Mouse (Mus musculus) embryonic facial prominence, embryonic 14.5 days (tissue): Measurements from ENCODE around the gene Kirrel. TPM values are rescaled to one million over a fixed set of nuclear protein-coding genes. Genes with fewer than 3 reads are reported as not detected.

Experiments used
- ATAC-seq: fragments of 200-750 bp; cut with Nextera tagmentation; 2 replicates; pipeline ENCODE4 v1.8.0; 2017; ENCODE audit warnings: low read depth, moderate number of reproducible peaks, moderate TSS enrichment
- DNase-seq: peaks from one replicate; pipeline ENCODE4 v3.0.0-alpha.2; 2015; ENCODE audit warnings: low spot score
- H3K27ac ChIP-seq: fragments of 300-500 bp; sonication (generic); replicated peaks from 2 replicates; pipeline ENCODE4 v1.5.1; 2014; ENCODE audit warnings: low read depth, mild to moderate bottlenecking, low read length, moderate library complexity
- H3K27me3 ChIP-seq: fragments of 300-500 bp; sonication (generic); replicated peaks from 2 replicates; pipeline ENCODE4 v1.6.1; 2014; ENCODE audit warnings: low read length; ENCODE audit not compliant: control insufficient read depth, insufficient read depth
- H3K36me3 ChIP-seq: fragments of 300-500 bp; sonication (generic); 2 replicates; pipeline ENCODE4 v1.6.1; 2014; ENCODE audit warnings: low read length, mixed read lengths; ENCODE audit not compliant: control insufficient read depth, insufficient read depth
- H3K4me1 ChIP-seq: fragments of 300-500 bp; sonication (generic); 2 replicates; pipeline ENCODE4 v1.6.1; 2014; ENCODE audit warnings: antibody characterized with exemption, low read length; ENCODE audit not compliant: control insufficient read depth, insufficient read depth
- H3K4me2 ChIP-seq: fragments of 300-500 bp; sonication (generic); 2 replicates; pipeline ENCODE4 v1.6.1; 2014; ENCODE audit warnings: low read depth, mild to moderate bottlenecking, low read length, moderate library complexity, mixed read lengths
- H3K4me3 ChIP-seq: fragments of 300-500 bp; sonication (generic); 2 replicates; pipeline ENCODE4 v1.5.1; 2014; ENCODE audit warnings: low read depth, mild to moderate bottlenecking, low read length
- H3K9ac ChIP-seq: fragments of 300-500 bp; sonication (generic); 2 replicates; pipeline ENCODE4 v1.6.1; 2014; ENCODE audit warnings: low read depth, mild to moderate bottlenecking, low read length, moderate library complexity, mixed read lengths
- H3K9me3 ChIP-seq: fragments of 300-500 bp; sonication (generic); 2 replicates; pipeline ENCODE4 v1.6.1; 2016; ENCODE audit warnings: low read length; ENCODE audit not compliant: control insufficient read depth
- WGBS: fragments of 180-500 bp; shearing (Covaris S2); extraction: QIAGEN DNeasy Blood & Tissue Kit; methylation state at CpG from one replicate; pipeline ENCODE4 v1.1.7; 2014; 5-methylcytosine and 5-hydroxymethylcytosine counted together
- polyA plus RNA-seq: library from polyadenylated mRNA; unstranded; fragments of >200 nt; fragmentation: Nextera tagmentation; extraction: Ambion mirVana; gene quantifications from 2 replicates; pipeline ENCODE4 v1.2.1, GENCODE M21; 2014

Gene Kirrel
- polyA plus RNA-seq, 1 experiment from 2014 or later, result 12.8 TPM

- Histone ChIP-seq H3K27me3 (no peaks in the 10 kb centered on the region), H3K36me3 (no peaks in the 10 kb centered on the region), H3K4me3 (peak overlapping the region; percentile 79), H3K4me2 (peak overlapping the region; percentile 91), H3K9me3 (no peaks in the 10 kb centered on the region), H3K9ac (peak overlapping the region; percentile 85), H3K4me1 (peaks cover 41% of the 10 kb centered on the region), H3K27ac (peak overlapping the region; percentile 93)
- ATAC-seq (peak; percentile 15; the same call in 1 of the 2 replicates), DNase-seq (peak; percentile 87)
- WGBS, result 3% methylated on average over 14 of the region's 15 CpGs
These were observed 2.0 kb downstream of the Kirrel start for GRCm38 (mm10) chr3:87172351-87173102.

GRCm38 (mm10) chr3:87171201-87172100 is 3.1 kb downstream of the Kirrel start:
- no peak for DNase-seq
- Histone ChIP-seq H3K4me1 (peaks cover 43% of the 10 kb centered on the region), H3K4me3 (peak overlapping the region; percentile 79), H3K27me3 (no peaks in the 10 kb centered on the region), H3K36me3 (peaks cover 4% of the 10 kb centered on the region; the same call in 1 of the 2 replicates), H3K27ac (peak overlapping the region; percentile 93), H3K4me2 (peak overlapping the region; percentile 91), H3K9me3 (no peaks in the 10 kb centered on the region), H3K9ac (peak overlapping the region; percentile 85)
- 28% methylated on average over 11 of the region's 13 CpGs for WGBS
- no peak for ATAC-seq

- ATAC-seq, result no peak
- H3K27me3 ChIP-seq, result no peaks in the 10 kb centered on the region
- H3K27ac ChIP-seq, result no peak overlapping the region
- WGBS, result 49% methylated on average over 5 of the region's 5 CpGs
- no peak overlapping the region for H3K4me3 ChIP-seq
- H3K9ac ChIP-seq, result peak overlapping the region; percentile 16; the same call in 1 of the 2 replicates
- peaks cover 4% of the 10 kb centered on the region; the same call in 1 of the 2 replicates for H3K36me3 ChIP-seq
- H3K4me1 ChIP-seq, result peaks cover 57% of the 10 kb centered on the region
- H3K4me2 ChIP-seq, result peak overlapping the region; percentile 91
- no peaks in the 10 kb centered on the region for H3K9me3 ChIP-seq
- DNase-seq, result no peak
These were observed 5.0 kb downstream of the Kirrel start for GRCm38 (mm10) chr3:87169402-87170015.

GRCm38 (mm10) chr3:87168756-87169155 is 5.8 kb downstream of the Kirrel start:
- Histone ChIP-seq H3K9ac (no peak overlapping the region), H3K27ac (no peak overlapping the region), H3K9me3 (no peaks in the 10 kb centered on the region), H3K4me2 (no peak overlapping the region), H3K27me3 (no peaks in the 10 kb centered on the region), H3K4me1 (peaks cover 64% of the 10 kb centered on the region), H3K36me3 (peaks cover 6% of the 10 kb centered on the region; the same call in 1 of the 2 replicates), H3K4me3 (no peak overlapping the region)
- WGBS, result 28% methylated on average over 7 of the region's 7 CpGs
- ATAC-seq (no peak), DNase-seq (no peak)

- WGBS, result 85% methylated on average over 6 of the region's 6 CpGs
- Histone ChIP-seq H3K9me3 (no peaks in the 10 kb centered on the region), H3K27me3 (no peaks in the 10 kb centered on the region), H3K4me2 (no peak overlapping the region), H3K9ac (no peak overlapping the region), H3K27ac (no peak overlapping the region), H3K4me3 (no peak overlapping the region), H3K36me3 (peaks cover 7% of the 10 kb centered on the region; the same call in 1 of the 2 replicates), H3K4me1 (peaks cover 75% of the 10 kb centered on the region)
- ATAC-seq, result no peak
- DNase-seq, result no peak
These were observed 6.9 kb downstream of the Kirrel start for GRCm38 (mm10) chr3:87167621-87168020.

- H3K9ac ChIP-seq, result peak overlapping the region; percentile 28; the same call in 1 of the 2 replicates
- no peak overlapping the region for H3K4me3 ChIP-seq
- H3K9me3 ChIP-seq, result no peaks in the 10 kb centered on the region
- 12% methylated on average over 8 of the region's 8 CpGs for WGBS
- peak; percentile 41; the same call in 1 of the 2 replicates for ATAC-seq
- H3K4me2 ChIP-seq, result peak overlapping the region; percentile 34
- DNase-seq, result peak; percentile 55
- peak overlapping the region; percentile 80 for H3K27ac ChIP-seq
- no peaks in the 10 kb centered on the region for H3K27me3 ChIP-seq
- H3K36me3 ChIP-seq, result peaks cover 10% of the 10 kb centered on the region; the same call in 1 of the 2 replicates
- peaks cover 71% of the 10 kb centered on the region for H3K4me1 ChIP-seq
These were observed 9.2 kb downstream of the Kirrel start for GRCm38 (mm10) chr3:87165291-87165881.

GRCm38 (mm10) chr3:87164099-87164815 is 10.3 kb downstream of the Kirrel start:
- Histone ChIP-seq H3K27me3 (no peaks in the 10 kb centered on the region), H3K4me1 (peaks cover 72% of the 10 kb centered on the region), H3K36me3 (peaks cover 10% of the 10 kb centered on the region; the same call in 1 of the 2 replicates), H3K9me3 (no peaks in the 10 kb centered on the region), H3K27ac (0 out of 2 replicates have a peak overlapping the region, but pooled peaks have one; percentile 80), H3K4me2 (no peak overlapping the region), H3K4me3 (no peak overlapping the region), H3K9ac (no peak overlapping the region)
- 86% methylated on average over 6 of the region's 6 CpGs for WGBS
- no peak for ATAC-seq
- DNase-seq, result no peak
